Mouse (Mus musculus) left cerebral cortex, adult 2 months (tissue): ENCODE measurements at regions not wholly inside any gene's neighbourhood (a gene's known extent, or its start where the extent isn't known, plus 50 kb on each side); places are given as distances from the start of the nearest gene placed in this dataset.

Experiments used
- DNase-seq, 2 experiments: peaks; one replicate each; pipeline ENCODE4 v3.0.0; 2021 to 2022; ENCODE audit warnings: low spot score in 2 of 2, mixed read lengths in 1 of 2; ENCODE audit errors: extremely low spot score in 1 of 2
- H3K27ac ChIP-seq: fragments of 200-600 bp; 2 replicates; pipeline ENCODE4 v1.8.1; 2022
- H3K4me3 ChIP-seq: fragments of 200-600 bp; 2 replicates; pipeline ENCODE4 v1.8.1; 2022
- CTCF ChIP-seq: fragments of 200-600 bp; IDR thresholded peaks from 2 replicates; pipeline ENCODE4 v1.8.1; 2022; ENCODE audit warnings: antibody characterized with exemption, mild to moderate bottlenecking, moderate library complexity
- intact Hi-C: fragments of 180-260 bp; cut with DNase I; formaldehyde crosslinking; loops from one replicate; pipeline ENCODE4 v1.15.1; 2025

- intact Hi-C loops: no loop called here
- Histone ChIP-seq H3K4me3 (no peak overlapping the region), H3K27ac (no peak overlapping the region)
- DNase-seq: no peak
- no peak for TF ChIP-seq CTCF
Observed at GRCm38 (mm10) chr1:176446735-176447134, 171.6 kb upstream of the Pld5 start.

GRCm38 (mm10) chr1:176443712-176444111 is 168.6 kb upstream of the Pld5 start:
- intact Hi-C loops: no loop called here
- no peak for DNase-seq
- no peak for TF ChIP-seq CTCF

GRCm38 (mm10) chr1:176440254-176440653 is 165.1 kb upstream of the Pld5 start:
- intact Hi-C loops: no loop called here
- DNase-seq: no peak
- no peak for TF ChIP-seq CTCF

More at GRCm38 (mm10) chr1:176443712-176444111, 168.6 kb upstream of the Pld5 start:
- Histone ChIP-seq H3K4me3 (no peak overlapping the region), H3K27ac (no peak overlapping the region)

GRCm38 (mm10) chr1:176427835-176428234 is 152.7 kb upstream of the Pld5 start:
- no peak for DNase-seq
- intact Hi-C loops: no loop called here
- no peak for TF ChIP-seq CTCF

More at GRCm38 (mm10) chr1:176440254-176440653, 165.1 kb upstream of the Pld5 start:
- H3K4me3 ChIP-seq: no peak overlapping the region
- H3K27ac ChIP-seq: no peak overlapping the region

GRCm38 (mm10) chr1:176427046-176427445 is 151.9 kb upstream of the Pld5 start:
- no peak for DNase-seq
- intact Hi-C loops: no loop called here
- Histone ChIP-seq H3K27ac (no peak overlapping the region), H3K4me3 (no peak overlapping the region)
- no peak for TF ChIP-seq CTCF

More at GRCm38 (mm10) chr1:176427835-176428234, 152.7 kb upstream of the Pld5 start:
- Histone ChIP-seq H3K27ac (no peak overlapping the region), H3K4me3 (no peak overlapping the region)

GRCm38 (mm10) chr1:176417251-176417650 is 142.1 kb upstream of the Pld5 start:
- no peak for TF ChIP-seq CTCF
- H3K4me3 ChIP-seq: no peak overlapping the region
- intact Hi-C loops: no loop called here
- no peak for DNase-seq
- no peak overlapping the region for H3K27ac ChIP-seq

GRCm38 (mm10) chr1:176404128-176404527 is 129.0 kb upstream of the Pld5 start:
- H3K4me3 ChIP-seq: no peak overlapping the region
- TF ChIP-seq CTCF: no peak
- H3K27ac ChIP-seq: no peak overlapping the region
- DNase-seq: no peak
- intact Hi-C loops: no loop called here

GRCm38 (mm10) chr1:176379645-176380044 is 104.5 kb upstream of the Pld5 start:
- no peak overlapping the region for H3K4me3 ChIP-seq
- H3K27ac ChIP-seq: no peak overlapping the region
- no peak for DNase-seq
- TF ChIP-seq CTCF: no peak
- intact Hi-C loops: no loop called here

GRCm38 (mm10) chr1:176366900-176367299 is 91.8 kb upstream of the Pld5 start:
- no peak for TF ChIP-seq CTCF
- DNase-seq: no peak
- H3K4me3 ChIP-seq: no peak overlapping the region
- no peak overlapping the region for H3K27ac ChIP-seq
- intact Hi-C loops: no loop called here

GRCm38 (mm10) chr1:176360957-176361356 is 85.8 kb upstream of the Pld5 start:
- TF ChIP-seq CTCF: no peak
- DNase-seq: no peak
- intact Hi-C loops: no loop called here
- Histone ChIP-seq H3K4me3 (no peak overlapping the region), H3K27ac (no peak overlapping the region)

GRCm38 (mm10) chr1:176359992-176360724 is 85.0 kb upstream of the Pld5 start:
- no peak overlapping the region for H3K27ac ChIP-seq
- TF ChIP-seq CTCF: no peak
- no peak overlapping the region for H3K4me3 ChIP-seq
- DNase-seq: no peak
- intact Hi-C loops: no loop called here

GRCm38 (mm10) chr1:176355342-176355741 is 80.2 kb upstream of the Pld5 start:
- Histone ChIP-seq H3K4me3 (no peak overlapping the region), H3K27ac (no peak overlapping the region)
- intact Hi-C loops: no loop called here
- no peak; the same call in 1 of the 2 replicates for TF ChIP-seq CTCF
- DNase-seq: peak; percentile 24 to 58

- no peak for TF ChIP-seq CTCF
- intact Hi-C loops: no loop called here
- no peak overlapping the region for H3K27ac ChIP-seq
- DNase-seq: no peak
- no peak overlapping the region for H3K4me3 ChIP-seq
Observed at GRCm38 (mm10) chr1:176354898-176355297, 79.8 kb upstream of the Pld5 start.
